Mouse (Mus musculus): ENCODE data around the gene Rsc1a1.

The Rsc1a1 gene

DNA sequence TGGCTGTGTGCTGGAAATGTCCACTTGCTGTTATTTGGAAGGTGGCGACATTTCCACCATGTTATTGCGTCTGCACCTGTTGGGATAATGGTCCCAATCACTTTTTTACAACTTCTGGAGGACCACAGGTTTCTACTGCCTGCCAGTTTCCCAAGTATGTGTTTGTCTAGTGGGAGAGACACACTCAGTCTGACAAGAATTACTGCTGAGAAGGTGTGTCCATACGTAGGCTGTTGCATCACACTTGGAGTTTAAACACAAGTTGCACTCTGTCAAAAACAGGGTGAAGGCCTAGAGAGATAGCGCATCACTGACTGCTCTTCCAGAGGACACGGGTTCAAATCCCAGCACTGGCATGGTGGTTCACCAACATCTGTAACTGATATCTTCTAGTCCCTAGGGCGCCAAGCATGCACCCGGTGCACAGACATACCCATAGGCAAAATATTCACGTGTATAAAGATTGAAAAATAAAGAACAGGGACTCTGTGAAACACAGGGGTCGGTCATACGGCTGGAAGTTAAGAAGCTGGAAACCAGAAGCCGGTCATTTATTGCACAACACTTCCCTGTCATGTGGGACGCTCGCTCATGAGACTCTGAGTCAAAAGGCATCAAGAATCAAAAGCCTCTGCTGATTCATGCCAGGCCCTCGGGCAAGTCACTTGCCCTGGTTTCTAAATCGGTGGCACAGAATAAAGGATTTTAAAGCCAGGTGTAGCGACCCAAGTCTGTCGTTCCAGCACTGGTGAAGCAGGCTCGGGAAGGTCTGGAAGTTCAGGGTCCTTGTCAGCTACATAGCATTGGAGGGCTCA is 15.3 kb downstream of the Rsc1a1 start:
- ChIA-PET POLR2A (interaction anchor here (0.5 to 9.2 kb wide), 16 partner anchors 7 to 105 kb away, joined by 3 to 102 read pairs (median 5); partner anchors contain the start of gene Rsc1a1 (in 1 of the 4)), CTCF (interaction anchor here in 2 of 4 experiments (0.6 to 0.8 kb wide), 2 partner anchors 11 to 12 kb away, joined by 3 to 16 read pairs; no protein-coding TSS in a partner anchor)

DNA sequence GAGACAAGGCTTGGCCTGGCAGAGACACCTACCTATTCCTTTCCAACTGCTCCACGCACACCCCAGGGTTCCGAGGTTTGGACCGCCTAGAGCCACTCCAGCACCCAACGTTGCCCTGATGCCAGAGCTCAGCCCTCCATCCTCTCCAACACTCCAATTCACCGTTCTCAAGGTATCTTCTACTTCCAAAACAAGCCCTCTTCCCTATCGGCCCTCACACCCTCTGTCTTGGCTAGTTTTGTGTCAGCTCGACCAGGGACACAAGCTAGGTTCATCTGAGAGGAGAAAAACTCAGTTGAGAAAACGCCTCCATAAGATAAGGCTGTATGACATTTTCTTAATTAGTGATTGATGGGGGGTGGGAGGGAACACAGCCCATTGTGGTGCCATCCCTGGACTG is 20.6 kb downstream of the Rsc1a1 start, which contains the start of gene Plekhm2:
Plekhm2 (minus strand) TSS at position 101 of the 400 bp plus-strand sequence.
- ChIA-PET POLR2A (interaction anchor here (0.5 to 2.9 kb wide), 16 partner anchors 8 to 233 kb away, joined by 3 to 31 read pairs (median 6); no protein-coding TSS in a partner anchor), CTCF (interaction anchor here in 2 of 4 experiments (0.5 to 1.5 kb wide), 3 partner anchors 22 to 1828 kb away, joined by 3 to 7 read pairs (median 3); partner anchors contain the start of gene Tmem82 (in 1 of the 2))

DNA sequence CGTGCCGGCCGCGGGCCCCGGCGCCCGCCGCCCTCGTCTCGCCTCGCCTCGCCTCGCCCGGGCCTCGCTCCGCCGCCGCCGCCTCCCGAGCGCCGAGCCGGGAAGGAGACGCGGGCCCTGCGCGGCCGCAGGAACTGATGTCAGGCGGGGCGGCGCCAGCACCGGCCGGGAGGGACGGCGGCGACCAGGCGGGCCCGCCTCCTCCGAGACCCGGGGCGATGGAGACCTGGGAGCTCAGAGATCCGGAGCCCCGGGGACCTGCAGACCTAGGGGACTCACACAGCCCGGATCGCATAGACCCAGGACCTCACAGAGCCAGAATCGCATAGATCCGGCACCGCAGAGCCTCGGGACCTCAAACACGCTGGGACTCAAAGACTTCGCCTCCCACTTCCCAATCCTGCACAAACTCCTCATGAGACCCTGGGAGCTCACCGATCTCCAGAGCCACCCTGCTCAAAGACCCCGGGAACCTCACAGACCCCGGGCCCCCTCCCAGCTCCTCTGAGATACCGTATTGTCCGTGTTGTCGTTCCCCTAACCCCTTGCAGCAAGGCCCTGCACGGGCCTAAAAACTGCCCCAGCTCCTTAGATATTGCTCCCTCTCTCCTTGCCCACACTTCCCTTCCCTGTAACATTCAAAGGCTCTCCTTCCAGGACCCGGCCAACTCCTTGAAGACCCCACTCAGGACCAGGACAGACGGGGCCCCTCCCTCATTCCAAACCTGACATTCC is 21.2 kb downstream of the Rsc1a1 start:
- CTCF ChIA-PET = interaction anchor here in 3 of 4 experiments (0.8 to 1.5 kb wide), 4 partner anchors 8 to 45 kb away, joined by 3 to 7 read pairs (median 4); partner anchors contain the start of genes Slc25a34 (in 1 of the 3) and Tmem82 (in 1 of the 3)

DNA sequence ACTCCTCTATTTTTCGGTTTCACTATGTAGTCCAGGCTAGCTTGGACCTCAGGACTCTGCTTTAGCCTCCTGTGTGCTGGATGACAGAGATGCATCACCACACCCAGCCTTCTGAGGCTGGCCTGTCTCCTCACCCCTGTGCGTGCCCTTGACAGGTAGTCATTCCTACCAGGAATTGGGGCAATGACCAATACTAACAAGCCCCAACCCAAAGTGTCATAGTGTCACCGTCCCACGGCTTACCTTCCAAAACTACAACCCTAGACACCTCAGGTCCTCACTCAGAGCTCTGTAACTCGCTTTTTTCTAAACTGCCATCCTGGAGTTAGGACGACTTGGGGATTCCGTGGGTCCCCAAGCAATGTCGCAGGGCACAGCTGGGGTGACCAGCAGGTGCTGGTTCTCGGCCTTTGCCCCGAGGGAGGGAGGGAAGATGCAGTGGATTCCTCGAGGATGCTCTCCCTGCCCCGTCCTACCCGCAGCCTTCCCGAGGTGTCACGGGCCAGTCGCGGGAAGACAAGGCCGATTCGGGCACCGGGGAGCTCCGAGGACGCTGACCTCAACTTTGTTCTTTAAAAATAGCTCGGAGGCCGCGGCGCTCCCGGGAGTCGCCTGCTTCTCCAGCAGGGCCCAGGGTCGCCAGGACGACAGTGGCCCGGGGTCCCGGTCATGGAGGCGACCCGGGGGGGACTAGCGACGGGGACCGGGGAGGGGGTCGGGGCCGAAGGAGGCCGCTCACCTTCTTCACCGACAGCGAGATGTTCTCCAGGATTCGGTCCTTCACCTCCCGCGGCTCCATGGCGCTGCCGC is 22.1 kb downstream of the Rsc1a1 start:
- CTCF ChIA-PET = interaction anchor here in 3 of 4 experiments (0.8 to 1.6 kb wide), 6 partner anchors 9 to 45 kb away, joined by 3 to 7 read pairs (median 4); partner anchors contain the start of genes Slc25a34 (in 2 of the 3) and Tmem82 (in 1 of the 3)

More for the DNA sequence above, 21.2 kb downstream of the Rsc1a1 start:
- POLR2A ChIA-PET = interaction anchor here (0.5 to 2.9 kb wide), 34 partner anchors 8 to 406 kb away, joined by 3 to 31 read pairs (median 4); partner anchors contain the start of gene Dnajc16 (in 1 of the 4)

DNA sequence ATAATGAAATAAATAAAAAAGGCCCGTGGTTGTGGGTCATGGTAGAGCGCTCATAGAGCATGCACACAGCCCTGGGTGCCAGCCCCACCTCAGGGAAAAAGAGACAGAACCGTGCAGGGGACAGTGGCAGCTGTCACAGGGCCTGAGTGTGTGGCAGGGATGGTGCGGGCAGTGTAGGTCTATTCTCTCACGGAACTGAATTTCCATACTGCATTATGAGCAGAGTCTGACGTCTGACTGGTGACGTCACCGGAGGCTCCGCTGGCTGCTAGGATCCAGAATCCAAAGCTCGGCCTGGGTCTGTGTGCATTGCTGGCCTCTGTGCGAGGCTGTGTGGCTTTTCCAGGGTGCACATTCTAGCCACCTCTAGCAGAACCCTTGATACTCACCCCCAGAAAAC is 24.5 kb downstream of the Rsc1a1 start:
- CTCF ChIA-PET = interaction anchor here in 3 of 4 experiments (0.6 kb wide), 3 partner anchors 132 to 316 kb away, joined by 3 to 7 read pairs (median 3); partner anchors contain the start of gene Casp9 (in 1 of the 3)

More for the DNA sequence above, 22.1 kb downstream of the Rsc1a1 start:
- POLR2A ChIA-PET = interaction anchor here in 3 of 4 experiments (0.8 to 2.9 kb wide), 24 partner anchors 9 to 407 kb away, joined by 3 to 31 read pairs (median 6); partner anchors contain the start of genes Dnajc16 (in 1 of the 3) and Rsc1a1 (in 1 of the 3)

DNA sequence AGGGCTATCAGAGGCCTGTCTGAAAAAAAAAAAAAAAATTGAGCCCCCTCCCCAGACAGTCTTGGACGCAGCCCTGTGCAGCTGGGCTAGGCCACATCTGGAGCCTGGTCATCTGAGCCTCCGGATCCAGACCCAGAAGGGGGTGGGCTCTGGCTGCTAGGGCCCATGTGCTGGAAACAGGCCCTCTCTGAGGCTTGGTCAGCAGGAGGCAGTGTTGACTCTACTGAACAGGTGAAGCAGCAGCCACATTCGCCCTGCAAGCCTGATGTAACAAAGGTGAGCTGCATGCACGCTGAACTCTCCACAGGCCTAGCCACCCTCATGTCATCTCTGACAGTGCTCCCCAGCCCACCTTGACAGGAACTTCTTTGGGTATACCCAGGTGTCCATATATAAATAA is 25.7 kb downstream of the Rsc1a1 start:
- ChIA-PET CTCF (interaction anchor here (0.6 to 2.3 kb wide), 20 partner anchors 9 to 632 kb away, joined by 3 to 18 read pairs (median 4); no protein-coding TSS in a partner anchor), POLR2A (interaction anchor here in 2 of 4 experiments (0.6 to 4.2 kb wide), 12 partner anchors 8 to 236 kb away, joined by 3 to 35 read pairs (median 4); partner anchors contain the start of gene Casp9 (in 1 of the 2))

More for the DNA sequence above, 24.5 kb downstream of the Rsc1a1 start:
- POLR2A ChIA-PET = interaction anchor here in 2 of 4 experiments (1.9 to 4.2 kb wide), 3 partner anchors 8 to 10 kb away, joined by 6 to 35 read pairs (median 7); no protein-coding TSS in a partner anchor

DNA sequence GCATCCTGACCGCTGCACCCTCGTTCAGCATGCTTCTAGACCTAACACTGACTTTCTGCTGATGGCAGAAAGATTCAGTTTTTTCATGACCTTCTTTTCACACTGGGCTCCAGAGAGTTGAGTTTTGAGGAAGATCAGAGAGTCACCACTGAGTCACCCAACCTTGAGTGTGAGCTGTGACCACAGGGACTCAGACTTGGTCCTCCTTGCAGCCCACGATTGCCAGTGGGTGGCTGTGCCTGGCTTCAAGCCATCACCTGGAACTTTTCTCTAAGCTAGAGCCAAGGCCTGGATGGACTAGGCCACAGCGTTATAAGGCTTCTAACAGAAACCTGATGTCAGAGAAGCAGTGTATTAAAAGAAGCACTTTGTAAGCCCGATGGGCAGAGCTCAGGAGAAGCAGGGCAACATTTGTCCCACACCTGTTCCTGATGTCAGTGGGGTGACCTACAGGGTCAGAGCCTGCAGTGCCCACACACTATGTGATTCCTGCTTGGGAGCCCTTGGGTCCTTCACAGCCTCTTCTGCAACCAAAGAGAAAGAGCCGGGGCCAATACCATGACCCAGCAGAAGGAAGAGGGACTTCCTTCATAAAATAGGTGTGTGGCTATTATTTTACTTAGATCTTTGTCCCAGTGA is 26.4 kb downstream of the Rsc1a1 start:
- ChIA-PET POLR2A (interaction anchor here in 2 of 4 experiments (0.7 to 4.2 kb wide), 6 partner anchors 10 to 135 kb away, joined by 3 to 35 read pairs (median 4); partner anchors contain the start of gene Casp9 (in 1 of the 2)), CTCF (interaction anchor here (0.6 to 2.3 kb wide), 17 partner anchors 10 to 631 kb away, joined by 3 to 18 read pairs (median 4); partner anchors contain the start of gene Tmem82 (in 1 of the 4))

DNA sequence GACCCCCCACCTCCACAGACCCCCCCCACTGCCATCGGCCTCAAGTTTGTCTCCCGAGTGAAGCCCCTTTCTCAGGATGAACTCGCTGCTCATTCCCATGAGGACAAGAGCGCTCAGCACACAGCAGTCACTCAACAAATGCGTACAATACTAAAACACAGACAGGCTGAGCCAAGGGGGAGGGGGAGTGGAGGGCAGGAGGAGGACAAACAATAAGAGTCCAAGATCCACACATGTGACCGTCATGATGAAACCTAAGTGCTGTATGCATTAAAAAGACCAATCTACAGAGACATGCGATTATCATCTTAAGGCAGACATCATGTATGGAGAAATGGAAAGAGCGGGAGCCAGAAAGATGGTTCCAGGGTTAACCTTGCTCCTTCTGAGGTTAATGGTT is 28.5 kb downstream of the Rsc1a1 start:
- ChIA-PET POLR2A (interaction anchor here in 2 of 4 experiments (0.9 to 1.5 kb wide), 2 partner anchors 15 to 16 kb away, joined by 3 read pairs; no protein-coding TSS in a partner anchor), CTCF (no interaction called here)

DNA sequence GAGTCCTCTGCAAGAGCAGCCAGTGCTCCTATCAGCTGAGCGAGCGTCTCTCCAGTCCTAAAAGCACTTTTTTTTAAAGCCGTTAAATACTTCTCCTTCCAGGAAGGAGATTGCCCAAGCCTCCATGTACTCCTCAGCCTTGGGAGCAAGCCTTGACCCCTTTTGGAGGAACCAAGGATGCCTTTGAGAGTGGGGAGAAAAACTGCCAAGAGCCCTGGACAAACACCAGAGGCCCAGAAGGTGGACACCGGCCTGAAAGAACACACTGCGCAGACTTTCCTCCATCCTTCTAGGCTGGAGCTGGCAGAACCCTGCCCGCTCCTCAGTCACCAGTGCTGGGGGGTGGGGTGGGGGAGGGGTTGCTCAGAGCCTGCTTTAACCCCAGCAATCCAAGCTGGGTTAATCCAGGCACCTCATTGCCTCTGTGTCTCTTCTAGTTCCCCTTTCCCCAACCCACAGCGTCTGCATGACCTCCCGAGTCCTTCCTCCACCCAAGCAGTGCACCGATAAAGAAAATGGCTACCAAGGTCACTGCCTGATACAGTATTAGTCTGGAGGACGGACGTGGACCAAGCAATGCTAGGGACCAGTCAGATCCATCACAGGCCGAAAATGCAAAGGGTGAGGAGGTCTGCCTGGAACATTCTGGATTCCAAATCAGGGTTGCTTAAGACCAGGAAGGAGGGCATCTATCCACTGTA is 29.3 kb downstream of the Rsc1a1 start:
- POLR2A ChIA-PET = interaction anchor here in 2 of 4 experiments (0.7 to 0.9 kb wide), 5 partner anchors 11 to 411 kb away, joined by 3 to 4 read pairs (median 3); no protein-coding TSS in a partner anchor
- CTCF ChIA-PET = interaction anchor here in 1 of 4 experiments (0.6 kb wide), 1 partner anchor 402 kb away, joined by 5 read pairs; no protein-coding TSS in a partner anchor

DNA sequence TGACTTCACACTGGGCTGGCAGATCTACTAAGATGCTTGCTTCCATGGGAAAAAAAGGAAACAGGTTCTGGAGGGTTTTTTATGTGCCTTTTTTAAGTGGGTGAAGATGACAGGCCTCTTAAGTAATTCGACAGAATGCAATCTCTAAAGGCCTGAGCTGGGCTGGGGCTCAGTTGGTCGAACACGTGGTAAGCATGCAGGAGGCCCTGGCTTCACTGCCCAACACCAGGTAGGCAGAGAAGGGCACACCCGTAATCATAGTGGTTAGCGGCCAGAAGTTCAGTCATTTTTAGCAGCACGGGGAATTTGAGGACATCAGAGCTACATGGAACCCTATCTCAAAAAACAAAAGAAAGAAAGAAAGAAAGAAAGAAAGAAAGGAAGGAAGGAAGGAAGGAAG is 30.9 kb downstream of the Rsc1a1 start:
- POLR2A ChIA-PET = interaction anchor here (0.7 to 2.0 kb wide), 10 partner anchors 9 to 262 kb away, joined by 3 to 11 read pairs (median 4); no protein-coding TSS in a partner anchor
- CTCF ChIA-PET = interaction anchor here in 1 of 4 experiments (0.7 kb wide), 1 partner anchor 227 kb away, joined by 8 read pairs; no protein-coding TSS in a partner anchor

DNA sequence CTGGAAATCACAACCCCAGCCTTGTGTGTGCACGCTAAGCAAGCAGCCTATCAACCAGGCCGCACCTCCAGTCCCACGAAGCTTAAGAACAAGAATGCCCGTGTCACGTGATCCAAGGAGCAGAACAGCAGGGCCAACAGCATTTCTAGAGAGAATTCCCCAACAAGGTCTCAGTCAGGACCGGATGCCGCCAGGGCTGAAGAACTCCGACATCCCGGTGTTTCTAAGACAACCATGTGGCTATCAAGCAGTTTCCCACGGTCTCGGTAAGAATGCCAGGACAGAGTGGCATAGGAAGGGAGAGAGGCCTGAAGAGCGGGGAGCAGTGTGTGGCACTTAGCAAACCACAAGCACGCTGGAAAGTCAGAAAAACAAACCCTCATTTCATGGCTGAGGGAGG is 31.6 kb downstream of the Rsc1a1 start:
- ChIA-PET POLR2A (interaction anchor here in 3 of 4 experiments (0.6 to 2.0 kb wide), 14 partner anchors 10 to 214 kb away, joined by 3 to 11 read pairs (median 3); no protein-coding TSS in a partner anchor), CTCF (interaction anchor here in 1 of 4 experiments (0.6 kb wide), 1 partner anchor 774 kb away, joined by 3 read pairs; no protein-coding TSS in a partner anchor)

DNA sequence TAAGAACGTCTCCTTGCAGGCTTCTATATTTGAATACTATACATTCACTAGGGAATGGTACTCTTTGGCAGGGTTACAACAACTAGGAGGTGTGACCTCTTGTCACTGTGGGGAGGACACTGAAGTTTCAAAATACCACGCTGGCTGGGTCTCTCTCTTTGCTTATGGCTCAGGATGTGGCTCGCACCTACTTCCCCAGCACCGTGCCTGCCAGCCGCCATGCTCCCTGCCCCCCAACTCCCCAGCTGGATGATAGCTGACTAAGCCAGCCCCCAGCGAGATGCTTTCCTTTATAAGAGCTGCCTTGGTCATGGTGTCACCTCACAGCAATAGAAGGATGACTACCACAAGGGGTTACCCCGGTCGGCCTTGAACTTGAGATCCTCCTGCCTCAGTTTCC is 32.4 kb downstream of the Rsc1a1 start:
- ChIA-PET CTCF (no interaction called here), POLR2A (interaction anchor here in 3 of 4 experiments (0.6 to 2.0 kb wide), 11 partner anchors 11 to 215 kb away, joined by 3 to 11 read pairs (median 4); partner anchors contain the start of gene Tmem82 (in 1 of the 3))

DNA sequence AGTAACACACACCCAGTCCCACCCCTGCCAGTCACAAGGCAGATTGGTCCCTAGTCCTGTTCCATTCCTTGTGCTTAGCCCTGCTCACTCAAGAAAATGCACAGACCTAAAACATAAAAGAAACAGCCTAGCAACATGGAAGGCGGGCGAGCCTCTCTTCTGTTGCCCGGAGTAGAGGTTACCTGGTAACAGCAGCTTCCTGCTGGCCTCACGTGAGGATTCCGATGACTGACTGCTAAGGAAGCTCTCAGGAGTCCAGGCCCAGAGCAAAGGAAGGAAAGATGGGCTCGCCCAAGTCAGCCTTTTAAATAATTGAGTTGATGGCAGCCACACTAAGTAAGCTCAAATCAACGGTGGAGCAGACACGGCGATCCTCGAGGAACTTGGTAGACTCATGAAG is 33.5 kb downstream of the Rsc1a1 start:
- ChIA-PET CTCF (interaction anchor here in 1 of 4 experiments (0.8 to 0.9 kb wide), 2 partner anchors 159 to 221 kb away, joined by 3 read pairs; no protein-coding TSS in a partner anchor), POLR2A (interaction anchor here in 2 of 4 experiments (0.5 to 2.4 kb wide), 19 partner anchors 9 to 413 kb away, joined by 3 to 11 read pairs (median 3); partner anchors contain the start of genes Ddi2 (in 1 of the 2), Plekhm2 (in 1 of the 2) and Tmem82 (in 1 of the 2))

DNA sequence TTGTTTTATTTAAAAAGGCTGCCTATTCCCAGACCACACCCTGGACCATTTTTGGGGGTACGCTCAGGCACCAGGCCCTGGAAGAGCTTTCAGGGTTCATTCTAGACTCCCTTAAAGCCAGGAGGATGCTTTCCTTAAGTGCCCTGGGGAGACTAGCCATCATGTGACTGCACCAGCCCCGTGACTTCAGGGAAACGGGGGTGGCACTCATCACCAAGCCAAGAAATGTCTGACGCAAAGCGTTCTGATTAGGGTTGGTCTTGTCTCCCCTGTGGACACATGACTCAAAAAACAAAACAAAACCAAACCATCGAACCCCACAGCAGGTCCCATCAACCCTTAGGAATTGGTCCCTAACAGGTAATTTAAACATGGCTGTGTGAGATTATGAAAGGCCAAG is 34.1 kb downstream of the Rsc1a1 start:
- POLR2A ChIA-PET = interaction anchor here in 3 of 4 experiments (0.6 to 2.4 kb wide), 12 partner anchors 9 to 71 kb away, joined by 3 to 11 read pairs (median 6); partner anchors contain the start of gene Ddi2 (in 1 of the 3)
- CTCF ChIA-PET = interaction anchor here in 1 of 4 experiments (1.0 kb wide), 2 partner anchors 24 to 33 kb away, joined by 3 read pairs; partner anchors contain the start of gene Tmem82

DNA sequence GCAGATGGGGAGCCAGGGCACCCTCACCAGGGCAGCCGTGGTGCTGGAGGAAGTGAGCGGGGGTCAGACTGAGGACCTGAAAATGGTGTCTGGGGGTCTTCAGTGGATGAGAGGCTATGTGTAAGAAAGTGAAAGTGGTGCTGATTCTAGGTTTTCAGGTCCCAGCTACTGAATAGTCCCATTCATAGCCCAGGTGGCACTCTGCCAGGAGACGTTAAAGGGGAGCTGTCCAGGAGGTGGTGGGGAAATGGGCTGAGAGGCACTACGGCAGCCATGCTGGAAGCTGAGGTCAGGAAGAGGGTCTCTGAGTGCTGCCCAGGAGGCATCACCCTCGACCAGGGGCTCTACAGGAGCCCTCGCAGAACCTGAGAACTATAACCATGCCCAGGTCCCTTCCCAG is 36.2 kb downstream of the Rsc1a1 start:
- ChIA-PET POLR2A (interaction anchor here in 1 of 4 experiments (0.8 kb wide), 1 partner anchor 10 kb away, joined by 4 read pairs; no protein-coding TSS in a partner anchor), CTCF (no interaction called here)

Measured in embryonic stem cell, embryonic (primary cell).